Mouse (Mus musculus) heart, postnatal 0 days (tissue): ENCODE results near the gene Gm42906.

ENCODE experiments used
- CTCF ChIP-seq: IDR thresholded peaks from 2 replicates; pipeline ENCODE4 v1.5.1; 2016; ENCODE audit warnings: antibody characterized with exemption, control low read depth, low read depth
- EP300 ChIP-seq: IDR thresholded peaks from 2 replicates; pipeline ENCODE4 v1.6.1; 2016; ENCODE audit warnings: antibody characterized with exemption, low read depth

DNA sequence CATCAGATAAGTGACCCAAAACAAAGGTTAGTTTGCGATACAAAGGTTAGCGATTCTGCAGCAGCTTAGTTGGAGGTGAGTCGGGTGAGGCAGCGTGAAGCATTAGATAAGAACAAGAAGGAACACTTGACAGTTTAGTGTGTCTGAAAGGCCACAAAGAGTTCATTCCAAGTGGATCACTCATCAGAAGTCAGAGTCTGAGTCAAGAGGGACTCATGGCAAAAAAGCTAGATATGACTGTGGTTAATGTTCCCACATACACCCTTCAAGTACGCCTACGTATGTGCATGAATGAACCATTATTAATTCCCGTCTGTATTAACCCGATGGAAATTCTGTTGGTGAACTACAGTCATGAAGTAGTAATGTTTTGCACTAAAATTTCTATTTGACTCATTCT lies 176.3 kb downstream of the Gm42906 start:
- TF ChIP-seq CTCF (no peak), EP300 (no peak)
